Mouse (Mus musculus): ENCODE measurements around the gene Lrrc43. TPM values are rescaled to one million over a fixed set of nuclear protein-coding genes. Genes with fewer than 3 reads are reported as not detected.

Gene Lrrc43
- total and polyA plus RNA-seq, 3 experiments: not detected

DNA sequence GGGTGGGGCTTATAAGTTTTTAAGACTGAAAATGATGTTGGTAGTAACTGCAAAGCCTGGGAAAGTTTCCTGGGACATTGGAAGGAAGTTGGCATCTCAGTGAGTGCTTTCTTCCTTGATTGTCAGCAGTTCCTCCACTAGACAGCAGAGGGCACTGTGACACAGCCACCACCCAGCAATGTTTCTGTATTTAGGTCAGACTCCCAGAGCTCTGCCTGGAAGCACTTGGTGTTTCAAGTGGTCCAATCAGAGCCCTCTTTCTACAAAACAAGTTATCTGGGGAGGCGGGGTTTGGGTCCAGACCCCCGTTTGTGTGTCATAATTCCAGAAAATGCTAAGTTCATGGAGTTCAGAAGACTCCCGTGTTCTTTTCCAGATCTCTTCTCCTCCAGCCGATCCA lies 45.0 kb upstream of the Lrrc43 start:
- TF ChIP-seq TBP (conservative IDR thresholded peaks at IDR 0.05; ENCODE audit: low read depth, low read length): no peak
- 0 out of 2 replicates have a peak, but pooled peaks have one; percentile 40 for TF ChIP-seq MYC (IDR thresholded peaks at IDR 0.05; ENCODE audit: low read depth, low read length)
- peak; percentile 90 for TF ChIP-seq RAD21 (IDR thresholded peaks at IDR 0.05; ENCODE audit: low read depth, low read length)
- peak; percentile 97 for TF ChIP-seq SMC3 (IDR thresholded peaks at IDR 0.05; ENCODE audit: low read depth, low read length)
- peak; percentile 95 for TF ChIP-seq CTCF (conservative IDR thresholded peaks at IDR 0.05 in 1 of 2, IDR thresholded peaks at IDR 0.05 in 1 of 2; ENCODE audit: low read depth in 2 of 2, low read length in 2 of 2)
- no peak for TF ChIP-seq USF1 (IDR thresholded peaks at IDR 0.05; ENCODE audit: low read depth, low read length)
- peak; percentile 87 for TF ChIP-seq ZC3H11A (IDR thresholded peaks at IDR 0.05; ENCODE audit: low read depth, low read length)
- no peak for TF ChIP-seq POLR2A (IDR thresholded peaks at IDR 0.05; ENCODE audit: low read depth, low read length)
- peak; percentile 50; the same call in 1 of the 2 replicates for TF ChIP-seq ELF1 (IDR thresholded peaks at IDR 0.05; ENCODE audit: low read depth, low read length)
- H3K36me3 ChIP-seq (replicated peaks in 1 of 2; ENCODE audit: control insufficient read depth in 1 of 2, insufficient read depth in 1 of 2, low read length in 1 of 2): peaks cover 55 to 92% of the 10 kb centered on the region in 2 experiments
- no peaks in the 10 kb centered on the region for H3K27me3 ChIP-seq (replicated peaks)
- in situ Hi-C loops (cut with MboI; ENCODE audit: low pct_ligation_motif_present, low pct_unique_long_range_greater_than_20kb, low sequenced_read_pairs) (loop anchor here (5.0 kb wide), 1 partner anchor 53 kb away; no protein-coding TSS in a partner anchor), dilution Hi-C loops (cut with MboI; ENCODE audit: extremely low pct_ligation_motif_present, extremely low pct_unique_long_range_greater_than_20kb, low sequenced_read_pairs) (no loop called here)
- H3K4me2 ChIP-seq (ENCODE audit: insufficient read depth, low read depth, poor library complexity, severe bottlenecking): no peak overlapping the region
- no peaks in the 10 kb centered on the region for H3K79me2 ChIP-seq (replicated peaks; ENCODE audit: control insufficient read depth, extremely low read depth, insufficient read depth, poor library complexity, severe bottlenecking)
- no peak overlapping the region for H3K27ac ChIP-seq (ENCODE audit: insufficient read depth, low read depth)
- peaks cover 0 to 2% of the 10 kb centered on the region in 2 experiments; a peak in 1 of 4 replicates for H3K4me1 ChIP-seq (ENCODE audit: control insufficient read depth in 1 of 2, insufficient read depth in 2 of 2)
- DNase-seq (ENCODE audit: extremely low read depth): peak; percentile 60
- no peak overlapping the region for H3K9ac ChIP-seq (ENCODE audit: insufficient read depth, low read depth)
- no peaks in the 10 kb centered on the region for H3K9me3 ChIP-seq (replicated peaks; ENCODE audit: low read length)
- no peak overlapping the region for H3K4me3 ChIP-seq (replicated peaks in 1 of 3; ENCODE audit: low read depth in 2 of 3, low read length in 2 of 3, poor library complexity in 1 of 3)

DNA sequence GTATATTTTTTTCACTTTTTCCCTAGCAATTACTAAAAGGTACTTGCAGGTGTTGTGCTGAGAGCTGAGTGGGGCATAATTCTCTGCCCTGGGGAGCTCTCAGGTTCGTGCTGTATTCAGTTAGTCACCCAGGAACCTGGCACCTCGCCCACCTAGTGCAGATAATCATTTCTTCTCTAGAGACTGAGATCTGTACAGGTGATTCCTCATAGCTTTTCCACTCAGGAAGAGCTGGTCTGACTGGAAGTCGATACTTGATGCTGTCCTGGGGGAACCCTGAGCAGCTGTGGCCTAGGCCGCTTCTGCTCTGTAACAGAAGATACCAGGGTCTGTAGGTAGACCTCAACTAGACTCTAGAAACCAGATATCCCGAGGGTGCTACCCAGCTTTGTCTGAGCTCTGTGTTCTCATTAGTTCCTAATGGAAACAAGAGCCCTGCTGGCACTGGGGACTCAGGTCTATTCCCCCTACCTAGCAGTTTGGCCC lies 44.2 kb upstream of the Lrrc43 start:
- H3K4me3 ChIP-seq (replicated peaks in 1 of 3; ENCODE audit: low read depth in 2 of 3, low read length in 2 of 3, poor library complexity in 1 of 3): no peak overlapping the region
- peaks cover 61 to 95% of the 10 kb centered on the region in 2 experiments for H3K36me3 ChIP-seq (replicated peaks in 1 of 2; ENCODE audit: control insufficient read depth in 1 of 2, insufficient read depth in 1 of 2, low read length in 1 of 2)
- no peak overlapping the region for H3K9ac ChIP-seq (ENCODE audit: insufficient read depth, low read depth)
- no peaks in the 10 kb centered on the region for H3K79me2 ChIP-seq (replicated peaks; ENCODE audit: control insufficient read depth, extremely low read depth, insufficient read depth, poor library complexity, severe bottlenecking)
- H3K4me1 ChIP-seq (ENCODE audit: control insufficient read depth in 1 of 2, insufficient read depth in 2 of 2): no peaks in the 10 kb centered on the region
- dilution Hi-C loops (cut with MboI; ENCODE audit: extremely low pct_ligation_motif_present, extremely low pct_unique_long_range_greater_than_20kb, low sequenced_read_pairs): no loop called here
- DNase-seq (ENCODE audit: extremely low read depth): no peak
- no peaks in the 10 kb centered on the region for H3K9me3 ChIP-seq (replicated peaks; ENCODE audit: low read length)
- in situ Hi-C loops (cut with MboI; ENCODE audit: low pct_ligation_motif_present, low pct_unique_long_range_greater_than_20kb, low sequenced_read_pairs): loop anchor here (5.0 kb wide), 1 partner anchor 52 kb away; no protein-coding TSS in a partner anchor
- TF ChIP-seq GABPA (IDR thresholded peaks at IDR 0.05; ENCODE audit: insufficient replicate concordance, low read depth, low read length): no peak
- TF ChIP-seq CHD1 (IDR thresholded peaks at IDR 0.05; ENCODE audit: low read depth, low read length): no peak
- no peak for TF ChIP-seq POLR2AphosphoS2 (IDR thresholded peaks at IDR 0.05; ENCODE audit: low read depth, low read length)
- TF ChIP-seq MAX (IDR thresholded peaks at IDR 0.05; ENCODE audit: low read length): no peak
- no peak for TF ChIP-seq SMC3 (IDR thresholded peaks at IDR 0.05; ENCODE audit: low read depth, low read length)
- no peak for TF ChIP-seq KAT2A (IDR thresholded peaks at IDR 0.05; ENCODE audit: insufficient replicate concordance, low read length)
- no peak for TF ChIP-seq ZKSCAN1 (IDR thresholded peaks at IDR 0.05; ENCODE audit: borderline replicate concordance, low read depth, low read length)
- no peak for TF ChIP-seq MAFK (IDR thresholded peaks at IDR 0.05; ENCODE audit: insufficient replicate concordance, low read length)
- TF ChIP-seq E2F4 (IDR thresholded peaks at IDR 0.05; ENCODE audit: insufficient replicate concordance, low read depth, low read length): no peak
- TF ChIP-seq USF2 (conservative IDR thresholded peaks at IDR 0.05; ENCODE audit: low read depth, low read length): no peak
- no peak for TF ChIP-seq ETS1 (conservative IDR thresholded peaks at IDR 0.05; ENCODE audit: low read depth, low read length)
- TF ChIP-seq NRF1 (IDR thresholded peaks at IDR 0.05; ENCODE audit: low read depth, low read length): no peak
- no peak for TF ChIP-seq MEF2A (IDR thresholded peaks at IDR 0.05; ENCODE audit: borderline replicate concordance, low read depth, low read length)
- no peak overlapping the region for H3K4me2 ChIP-seq (ENCODE audit: insufficient read depth, low read depth, poor library complexity, severe bottlenecking)
- H3K27ac ChIP-seq (ENCODE audit: insufficient read depth, low read depth): no peak overlapping the region
- no peaks in the 10 kb centered on the region for H3K27me3 ChIP-seq (replicated peaks)
